Mouse (Mus musculus) thymus, adult 18-20 months (tissue): Measurements from ENCODE around the gene Entpd7.

Experiments
- DNase-seq, 2 experiments: peaks; one replicate each; pipeline ENCODE4 v3.0.0; 2022; ENCODE audit warnings: mixed read lengths in 2 of 2

Gene Entpd7

DNA sequence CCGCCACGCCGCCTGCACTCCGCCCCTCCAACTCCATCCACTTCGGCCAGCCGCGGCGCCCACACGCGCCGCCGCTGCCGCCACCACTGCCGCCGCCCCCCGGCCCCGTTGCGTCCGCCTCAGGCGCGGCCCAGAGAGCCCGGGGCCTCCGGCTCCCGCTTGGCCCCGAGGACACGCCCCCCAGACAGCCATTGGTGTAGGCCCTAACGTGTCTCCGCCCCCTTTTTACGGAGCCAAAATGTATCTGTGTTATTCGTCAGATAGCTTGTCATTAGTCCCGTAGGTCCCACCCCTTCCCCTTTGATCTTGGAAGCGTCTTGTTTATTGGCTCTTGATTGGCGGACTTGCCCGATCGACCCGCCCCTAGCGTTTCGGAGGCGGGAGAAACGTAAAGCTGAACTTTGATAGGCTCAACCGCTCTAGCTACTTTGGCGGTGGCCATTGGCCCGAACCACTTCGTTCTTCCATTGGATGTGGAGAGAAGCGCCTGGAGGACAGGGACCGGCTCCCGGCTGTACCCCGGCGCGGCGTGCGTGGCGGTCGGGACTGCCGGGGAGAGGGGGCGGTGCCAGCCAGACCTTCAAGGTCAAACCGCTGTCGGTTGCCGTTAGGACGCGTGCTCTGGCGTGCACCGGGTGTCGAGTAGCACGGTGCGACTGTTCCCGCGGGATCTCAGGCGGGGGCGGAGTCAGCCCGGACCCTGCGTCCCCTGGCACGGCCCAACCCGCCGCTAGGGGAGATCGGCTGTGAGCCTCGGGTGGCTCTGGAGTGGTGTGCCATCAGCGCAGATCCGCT, 14.5 kb upstream of the Entpd7 start, which contains the start of gene Slc25a28:
Slc25a28 (minus strand) TSS at position 152 of the 795 bp plus-strand sequence.
- peak; percentile 97 to 100 for DNase-seq

DNA sequence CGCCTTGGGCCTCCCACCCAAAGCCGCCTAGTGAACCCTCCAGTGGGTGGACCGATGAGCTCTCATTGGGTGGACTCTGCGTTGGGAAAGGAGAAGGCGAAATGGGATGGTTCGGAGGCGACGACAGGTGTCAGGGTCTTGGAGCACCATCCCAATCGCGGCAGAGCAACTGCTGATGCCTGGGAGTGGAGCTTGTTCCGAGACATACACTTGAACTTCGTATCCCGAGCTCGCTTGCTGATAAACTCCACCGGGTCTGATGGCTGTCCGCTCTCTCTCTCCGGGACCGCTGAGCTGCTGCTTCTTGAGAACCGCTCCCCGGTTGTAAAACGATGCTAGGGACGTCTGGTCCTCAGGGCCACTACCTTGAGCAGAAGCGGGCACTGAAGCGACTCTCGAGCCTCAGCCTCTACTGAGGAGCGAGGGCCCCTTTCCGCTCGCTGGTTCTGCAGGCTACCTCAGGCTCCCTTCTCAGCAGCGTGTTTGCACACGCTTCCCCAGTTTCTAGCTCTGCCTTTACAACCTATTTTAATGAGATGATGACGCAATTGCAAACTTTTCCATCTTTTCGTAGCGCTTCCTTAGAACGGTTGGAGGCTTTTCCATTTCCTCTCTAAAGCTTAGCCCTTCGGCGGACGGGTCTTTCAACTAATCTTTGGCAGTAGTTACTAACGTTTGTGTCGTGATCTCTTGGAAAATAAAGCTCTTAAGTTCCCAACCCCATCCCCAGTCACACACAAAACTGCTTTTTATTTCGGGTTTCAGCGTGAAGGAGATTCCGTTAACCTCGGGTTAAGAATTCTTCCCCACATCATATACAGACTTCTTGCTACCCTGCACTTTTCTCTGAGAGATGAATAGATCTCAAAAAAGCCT, 13.7 kb upstream of the Entpd7 start:
- peak in 1 of 2 experiments; percentile 25 for DNase-seq

DNA sequence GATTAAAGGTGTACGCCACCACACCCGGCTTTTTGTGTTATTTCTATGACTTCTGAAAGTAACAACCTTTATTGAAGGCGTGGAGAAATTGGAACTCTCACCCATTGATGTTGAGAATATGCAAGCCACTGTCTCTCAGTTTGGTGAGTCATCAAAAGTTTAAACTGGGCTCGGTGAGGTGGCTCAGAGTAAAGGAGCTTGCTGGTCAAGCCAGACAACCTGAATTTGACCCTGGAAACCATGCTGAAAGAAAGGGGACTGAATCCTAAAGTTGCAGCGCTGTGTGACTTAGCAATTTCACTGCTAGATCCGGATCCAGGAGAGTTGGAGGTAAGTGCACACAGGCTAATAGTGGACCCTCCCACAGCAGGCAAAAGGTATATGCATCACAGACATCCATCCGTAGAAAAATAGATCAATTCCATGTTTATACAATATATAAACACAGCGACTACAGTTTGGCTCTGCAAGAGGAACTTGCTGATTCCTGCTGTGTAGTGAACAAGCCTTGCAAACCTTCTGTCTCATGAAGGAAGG, 10.9 kb upstream of the Entpd7 start:
- no peak for DNase-seq

DNA sequence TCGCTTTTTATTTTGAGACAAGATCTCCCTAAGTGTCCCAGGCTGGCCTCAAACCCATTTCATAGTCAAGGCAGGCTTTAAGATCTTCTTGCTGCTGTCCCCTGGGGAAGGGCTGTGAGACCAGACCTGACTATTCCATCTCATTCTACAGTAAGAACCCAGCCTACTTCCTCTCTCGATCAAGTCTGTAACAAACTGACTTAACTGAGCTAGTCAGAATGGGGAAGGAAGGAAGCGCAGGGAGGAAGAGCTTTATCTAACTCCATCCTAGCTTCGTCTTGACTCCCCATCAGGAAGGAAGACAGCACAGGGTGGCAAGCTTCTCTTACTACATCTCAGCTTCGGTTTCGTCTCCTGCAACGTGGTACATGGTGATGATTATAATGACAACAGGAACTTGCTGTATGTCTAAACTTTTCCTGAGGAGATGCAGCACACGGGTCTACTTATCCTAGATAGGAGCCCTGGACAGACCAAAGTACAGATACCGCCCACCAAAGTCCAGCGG, 9.9 kb upstream of the Entpd7 start:
- DNase-seq = no peak

DNA sequence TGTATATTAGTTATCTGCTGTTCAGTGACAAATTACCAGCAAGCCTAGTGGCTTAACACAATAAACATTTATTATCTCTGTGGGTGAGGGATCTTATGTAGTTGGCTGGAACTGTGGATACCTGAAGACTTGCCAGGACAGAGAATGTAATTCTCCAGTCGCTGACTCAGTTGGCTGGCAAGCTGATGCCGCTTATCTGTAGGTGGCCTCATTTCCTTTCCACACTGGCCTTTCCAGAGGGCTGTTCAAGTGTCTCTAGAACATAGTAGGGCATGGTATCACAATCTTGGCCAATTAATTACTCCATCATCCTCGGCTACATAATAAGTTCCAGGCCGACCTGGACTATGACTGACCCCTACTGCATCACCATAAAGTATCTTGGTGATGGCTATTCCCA, 7.9 kb upstream of the Entpd7 start:
- DNase-seq = no peak

DNA sequence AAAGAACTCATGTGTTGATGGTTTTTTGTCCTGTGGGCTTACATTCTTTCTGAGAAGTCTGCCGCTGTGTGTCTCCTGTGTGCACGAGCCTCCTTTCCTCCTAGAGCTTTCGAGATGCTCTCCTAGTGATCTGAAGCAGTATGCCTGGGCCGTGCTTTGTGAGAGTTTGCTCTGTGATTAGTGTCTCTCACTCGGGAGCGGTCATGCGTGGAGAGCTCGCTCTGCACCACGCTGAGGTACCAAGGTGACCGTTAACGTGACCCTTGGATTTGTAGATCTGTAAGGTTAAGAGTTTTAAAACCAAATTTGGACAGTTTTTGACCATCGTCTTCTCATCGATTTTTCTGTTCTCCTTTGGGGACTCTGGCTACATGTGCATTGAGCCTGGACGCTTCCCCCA, 3.3 kb downstream of the Entpd7 start:
- no peak for DNase-seq

DNA sequence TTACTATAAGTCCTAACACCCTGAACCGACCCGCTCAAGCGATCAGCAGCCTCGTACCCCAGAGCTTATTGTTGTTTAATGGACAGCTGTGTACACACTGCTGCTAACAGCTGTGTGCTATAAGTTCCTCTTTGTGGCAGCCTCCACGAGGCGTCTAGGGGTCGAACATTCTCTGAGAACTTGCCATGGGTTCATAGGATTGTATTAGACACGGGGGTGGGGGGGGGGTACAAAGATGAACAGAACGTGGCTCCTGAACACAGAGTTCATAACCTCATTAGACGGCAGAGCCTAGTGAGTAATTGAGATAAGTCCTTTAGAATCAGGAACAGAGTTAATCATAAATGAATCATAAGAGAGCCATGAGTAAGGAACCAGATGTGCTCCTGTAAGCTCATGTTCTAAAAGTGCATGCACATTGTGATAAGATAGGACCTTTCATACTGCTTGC, 6.1 kb downstream of the Entpd7 start:
- no peak for DNase-seq

DNA sequence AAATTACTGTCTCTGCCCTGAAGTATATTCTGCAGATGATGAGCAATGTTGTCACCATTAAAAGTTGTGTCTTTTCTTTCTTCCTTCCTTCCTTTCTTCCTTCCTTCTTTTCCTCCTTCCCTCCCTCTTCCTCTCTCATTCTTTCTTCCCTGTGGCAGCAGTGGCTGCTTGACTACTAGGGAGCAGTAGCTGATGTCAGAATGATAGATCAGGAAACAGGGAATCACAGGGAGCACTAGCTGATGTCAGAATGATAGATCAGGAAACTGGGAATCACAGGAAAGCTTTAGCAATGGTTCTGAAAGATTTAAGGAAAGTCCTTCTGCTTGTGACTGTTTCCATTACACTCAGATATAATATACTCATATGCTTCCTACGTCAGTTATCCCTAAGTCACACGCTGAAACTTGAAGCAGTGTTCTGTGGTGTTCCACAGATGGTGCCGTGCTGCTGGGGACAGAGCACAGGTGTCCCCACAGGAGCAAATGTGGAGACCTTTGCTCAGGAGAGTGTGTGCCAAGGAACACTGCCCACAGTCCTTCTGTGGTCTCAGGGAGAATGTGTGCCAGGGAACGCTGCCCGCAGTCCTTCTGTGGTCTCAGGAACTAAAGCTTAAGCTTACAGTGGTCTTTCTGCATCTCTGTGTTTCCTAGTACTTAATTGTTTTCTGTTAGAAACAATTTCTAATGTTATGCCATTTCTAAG, 8.3 kb downstream of the Entpd7 start:
- DNase-seq = no peak

DNA sequence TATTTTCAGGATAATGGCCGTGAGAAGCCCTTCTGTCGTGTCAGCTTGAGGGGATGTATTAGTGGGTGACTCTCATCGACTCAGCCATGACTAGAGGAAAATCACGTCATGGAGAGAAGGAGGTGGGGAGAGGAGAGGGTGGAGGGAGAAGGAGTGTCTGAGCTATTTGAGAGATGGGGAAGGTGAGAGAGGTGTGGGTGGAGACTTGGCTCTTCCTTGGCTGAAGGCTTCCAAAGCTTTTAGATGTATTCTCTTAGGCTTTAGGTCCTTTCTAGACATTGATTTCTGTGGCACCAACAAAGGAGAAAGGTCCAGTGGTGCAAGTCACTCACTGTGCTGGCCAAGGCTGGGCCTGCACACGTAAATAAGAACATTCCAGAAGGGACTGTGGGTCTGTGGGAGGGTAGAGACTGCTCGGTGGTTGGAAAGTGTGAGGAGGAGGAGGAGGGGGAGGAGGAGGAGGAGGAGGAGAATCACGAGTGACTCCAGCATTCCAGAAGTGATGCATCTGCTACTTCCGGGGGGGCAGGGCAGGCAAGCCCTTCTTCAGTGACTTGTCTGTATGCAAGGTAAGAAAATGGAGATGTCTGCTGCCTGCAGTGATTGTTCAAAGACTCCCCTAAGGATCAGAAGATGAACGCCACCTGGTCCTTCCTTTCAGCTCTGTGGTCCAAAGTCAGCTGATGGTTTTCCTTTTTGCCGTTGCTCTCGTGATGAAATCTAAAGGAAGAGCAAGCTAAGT, 9.7 kb downstream of the Entpd7 start:
- DNase-seq = no peak

DNA sequence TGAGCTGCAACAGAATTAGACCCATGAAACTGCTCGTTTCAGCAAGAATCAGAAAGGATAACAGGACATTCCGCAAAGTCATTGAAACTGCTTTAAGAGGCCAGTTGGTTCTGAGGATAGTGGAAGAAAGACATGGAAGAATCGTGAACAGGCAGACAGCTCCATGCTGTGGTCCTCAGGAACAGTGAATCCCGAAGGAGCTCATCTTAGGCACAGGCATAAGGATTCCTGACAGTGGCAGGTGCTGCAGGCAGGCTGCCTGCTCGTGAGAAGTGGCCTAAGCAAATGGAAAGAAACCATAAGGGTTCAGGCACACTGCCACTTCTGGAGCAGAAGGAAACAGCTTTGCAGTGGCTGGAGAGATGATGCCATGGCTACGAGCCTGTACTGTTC, 10.3 kb downstream of the Entpd7 start:
- DNase-seq = no peak

DNA sequence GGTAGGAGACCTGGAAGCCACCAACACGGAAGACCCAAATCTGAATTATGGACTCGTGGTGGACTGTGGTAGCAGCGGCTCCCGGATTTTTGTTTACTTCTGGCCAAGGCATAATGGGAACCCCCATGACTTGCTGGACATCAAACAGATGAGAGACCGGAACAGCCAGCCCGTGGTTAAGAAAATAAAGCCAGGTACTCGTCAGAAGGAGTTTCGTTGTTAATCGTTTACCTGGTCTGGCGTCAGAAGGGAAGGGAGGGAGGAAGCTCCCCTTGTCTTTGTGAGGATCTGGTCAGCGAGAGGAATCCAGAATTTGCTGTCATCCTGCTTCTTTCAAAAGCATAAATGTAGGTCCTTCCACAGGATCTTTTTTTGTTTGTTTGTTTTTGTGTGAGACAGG, 14.7 kb downstream of the Entpd7 start:
- no peak for DNase-seq

DNA sequence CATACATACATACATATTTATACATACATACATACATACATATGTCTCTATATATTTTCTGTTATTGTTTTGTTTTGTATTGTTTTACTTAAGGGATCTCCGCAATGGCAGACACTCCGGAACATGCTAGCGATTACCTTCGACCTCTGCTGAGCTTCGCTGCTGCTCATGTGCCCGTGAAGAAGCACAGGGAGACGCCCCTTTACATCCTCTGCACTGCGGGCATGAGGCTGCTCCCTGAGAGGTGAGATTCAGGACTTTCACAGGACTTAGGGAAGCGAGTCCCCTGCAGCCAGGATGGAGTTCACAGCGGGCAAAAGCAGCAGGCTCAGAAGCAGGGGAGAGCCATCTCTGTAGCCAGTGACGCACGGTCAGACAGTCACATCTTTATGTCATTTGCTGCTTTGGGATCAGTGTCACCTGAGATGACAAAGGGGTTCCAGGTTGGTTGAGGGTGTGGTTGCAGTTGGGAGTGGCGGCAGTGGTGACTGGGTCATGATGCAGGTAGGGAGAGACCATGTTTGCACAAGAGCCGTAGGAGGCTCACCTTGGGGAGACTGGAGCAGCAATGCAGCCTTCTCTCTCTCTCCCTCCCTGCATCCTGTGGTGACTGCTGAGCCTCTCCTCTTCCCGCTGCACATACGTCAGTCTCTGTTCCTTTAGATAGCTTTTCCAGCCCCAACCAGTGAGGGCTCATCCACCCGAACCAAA, 15.5 kb downstream of the Entpd7 start:
- no peak for DNase-seq

DNA sequence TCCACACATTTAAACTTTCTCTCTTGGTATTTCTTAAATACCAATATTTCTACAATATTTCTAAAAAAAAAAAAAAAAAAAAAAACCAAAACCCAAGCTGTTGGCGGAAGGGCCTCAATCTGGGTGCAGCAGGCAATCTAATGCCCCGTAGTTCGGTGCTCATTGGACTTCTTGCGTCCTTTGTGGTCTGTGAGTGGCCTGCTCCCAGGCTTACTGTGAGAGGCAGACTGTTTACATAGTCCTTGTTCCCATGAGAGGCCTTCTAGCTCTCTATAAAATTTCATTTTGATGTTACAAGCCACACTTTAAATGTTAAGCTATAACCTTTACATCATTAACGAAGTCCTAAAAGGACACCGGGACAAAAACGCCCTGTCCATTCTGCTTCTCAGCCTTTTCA, 18.7 kb downstream of the Entpd7 start:
- no peak for DNase-seq

DNA sequence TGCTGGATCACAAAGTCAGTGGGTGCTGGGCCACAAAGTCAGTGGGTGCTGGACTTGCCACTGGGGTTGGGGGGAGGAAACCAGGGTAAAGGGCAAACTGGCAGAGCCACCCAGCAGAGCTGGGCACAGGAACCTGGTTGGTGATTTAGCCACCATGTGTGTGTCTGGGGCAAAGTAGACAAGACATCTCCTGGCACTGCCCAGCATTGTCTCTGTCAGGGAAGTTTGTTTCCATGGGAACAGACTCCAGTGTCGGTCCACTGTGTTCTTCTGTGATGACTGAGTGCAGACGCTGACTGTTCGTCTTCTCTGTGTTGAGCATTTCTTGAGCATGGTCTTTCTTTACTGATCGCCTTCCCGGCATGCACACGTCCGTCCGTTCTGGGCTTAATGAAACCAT, 19.8 kb downstream of the Entpd7 start:
- DNase-seq = no peak

DNA sequence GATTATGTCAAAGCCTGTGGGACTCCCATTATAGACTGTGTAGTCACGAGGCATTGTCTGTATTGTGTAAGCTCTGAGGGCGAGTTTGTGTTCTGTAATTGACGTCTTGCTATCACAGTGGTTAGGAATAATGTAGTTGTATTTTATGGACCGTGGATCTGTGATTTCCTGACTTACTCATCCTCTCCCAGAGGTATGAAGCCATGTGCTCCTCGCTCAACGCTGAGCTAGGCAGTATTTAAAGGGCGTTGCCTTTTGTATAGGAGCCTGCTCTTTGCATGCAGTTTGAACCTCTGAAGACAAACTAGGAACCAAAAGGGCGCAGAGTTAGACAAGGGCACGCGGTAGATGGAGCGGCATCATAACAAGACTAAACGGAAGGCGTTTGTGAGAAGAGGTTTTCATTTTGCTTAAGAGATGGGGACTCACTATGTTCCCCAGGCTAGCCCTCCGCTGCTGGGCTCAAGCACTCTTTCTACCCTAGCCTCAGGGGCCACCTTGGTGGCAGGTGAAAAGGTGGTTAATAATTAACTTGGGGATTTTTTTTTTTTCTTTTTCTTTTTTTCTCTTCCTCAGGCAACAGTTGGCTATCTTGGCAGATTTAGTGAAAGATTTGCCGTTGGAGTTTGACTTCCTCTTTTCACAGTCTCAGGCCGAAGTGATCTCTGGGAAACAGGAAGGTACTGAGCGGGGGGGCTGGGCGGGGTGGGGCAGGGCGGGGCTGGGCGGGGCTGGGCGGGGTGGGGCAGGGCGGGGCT, 21.9 kb downstream of the Entpd7 start:
- no peak for DNase-seq

DNA sequence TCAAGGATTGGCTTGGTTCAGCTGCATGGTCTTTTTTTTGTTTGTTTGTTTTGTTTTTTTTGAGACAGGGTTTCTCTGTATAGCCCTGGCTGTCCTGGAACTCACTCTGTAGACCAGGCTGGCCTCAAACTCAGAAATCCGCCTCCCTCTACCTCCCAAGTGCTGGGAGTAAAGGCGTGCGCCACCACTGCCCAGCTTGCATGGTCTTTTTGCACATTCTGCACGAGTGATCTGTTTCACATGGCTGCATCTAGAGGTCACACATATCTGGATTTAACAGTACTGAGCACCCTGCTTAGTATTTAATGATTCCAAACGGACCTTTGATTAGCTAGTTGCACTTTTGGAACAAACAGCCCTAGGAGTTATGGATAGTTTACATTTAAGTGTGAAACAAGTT, 22.5 kb downstream of the Entpd7 start:
- DNase-seq = no peak

DNA sequence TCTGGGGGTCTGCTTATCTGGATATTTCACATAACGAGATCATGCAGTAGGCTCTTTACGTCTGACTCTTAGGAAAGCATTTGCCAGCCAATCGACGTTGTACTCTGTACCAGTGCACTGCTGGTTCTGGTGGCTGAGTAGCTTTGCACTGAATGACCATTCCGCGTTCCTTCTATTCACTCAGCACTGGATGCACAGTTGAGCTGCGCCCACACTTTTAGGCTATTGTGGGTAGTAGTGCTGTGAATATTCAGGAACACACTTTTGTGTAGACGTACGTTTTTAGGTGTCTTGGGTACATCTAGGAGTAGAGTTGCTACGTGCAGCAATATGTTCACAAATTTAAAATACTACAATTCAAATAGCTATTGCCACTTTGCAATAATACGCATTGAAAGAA, 30.6 kb downstream of the Entpd7 start:
- DNase-seq = no peak

DNA sequence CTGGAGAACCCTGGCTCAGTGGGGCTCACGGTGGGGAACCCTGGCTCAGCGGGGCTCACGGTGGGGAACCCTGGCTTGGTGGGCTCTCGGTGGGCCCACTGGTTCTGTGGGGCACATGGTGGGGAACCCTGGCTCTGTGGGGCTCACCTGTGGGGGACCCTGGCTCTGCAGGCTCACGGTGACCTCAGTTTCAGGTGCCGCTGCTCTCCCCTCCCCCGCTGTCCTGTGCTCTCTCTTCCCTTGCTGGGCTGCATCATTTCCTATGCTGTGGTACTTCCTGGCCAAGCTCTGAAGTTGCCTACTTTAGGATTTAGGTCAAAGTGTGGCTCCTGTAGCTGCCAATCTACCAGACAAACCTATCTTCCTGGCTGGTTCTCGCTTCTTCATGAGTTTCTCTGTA, 33.4 kb downstream of the Entpd7 start:
- peak; percentile 58 to 67 for DNase-seq

DNA sequence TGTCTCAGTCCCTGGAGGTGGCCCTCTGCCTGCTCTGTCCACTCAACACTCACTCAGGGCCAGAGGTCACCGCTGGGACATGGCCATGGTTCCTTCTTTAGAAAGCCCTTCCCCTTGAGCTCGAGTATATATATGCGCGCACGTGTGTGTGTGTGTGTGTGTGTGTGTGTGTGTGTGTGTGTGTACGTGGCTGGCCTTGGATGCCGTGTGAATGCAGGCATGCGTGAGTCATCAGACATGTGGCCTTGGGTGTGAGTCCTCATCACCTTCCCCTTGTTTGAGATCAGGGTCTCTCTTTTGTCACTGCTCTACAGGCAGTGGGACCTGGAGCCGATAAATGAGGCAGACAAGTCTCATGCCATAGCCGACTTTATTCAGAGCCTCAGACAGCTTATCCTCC, 34.0 kb downstream of the Entpd7 start:
- no peak for DNase-seq

DNA sequence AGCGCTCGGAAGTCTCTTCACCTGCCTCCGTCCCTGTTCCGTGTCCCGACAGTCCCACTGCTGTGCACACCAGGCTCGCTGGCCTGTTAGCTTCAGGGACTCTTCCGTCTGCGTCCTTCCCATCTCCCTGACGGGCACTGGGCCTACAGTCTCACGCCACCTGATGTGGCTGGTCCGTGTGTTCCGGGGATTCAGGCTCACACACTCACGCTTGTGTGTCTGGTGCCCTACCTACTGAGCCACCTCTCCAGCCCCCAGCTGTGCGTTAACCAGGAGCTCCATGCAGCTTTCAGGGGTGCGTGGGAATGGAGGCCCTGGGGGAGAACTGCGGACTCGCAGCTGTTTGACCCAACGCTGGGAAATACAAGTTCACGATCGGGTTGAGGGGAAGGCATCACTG, 34.7 kb downstream of the Entpd7 start:
- no peak for DNase-seq

DNA sequence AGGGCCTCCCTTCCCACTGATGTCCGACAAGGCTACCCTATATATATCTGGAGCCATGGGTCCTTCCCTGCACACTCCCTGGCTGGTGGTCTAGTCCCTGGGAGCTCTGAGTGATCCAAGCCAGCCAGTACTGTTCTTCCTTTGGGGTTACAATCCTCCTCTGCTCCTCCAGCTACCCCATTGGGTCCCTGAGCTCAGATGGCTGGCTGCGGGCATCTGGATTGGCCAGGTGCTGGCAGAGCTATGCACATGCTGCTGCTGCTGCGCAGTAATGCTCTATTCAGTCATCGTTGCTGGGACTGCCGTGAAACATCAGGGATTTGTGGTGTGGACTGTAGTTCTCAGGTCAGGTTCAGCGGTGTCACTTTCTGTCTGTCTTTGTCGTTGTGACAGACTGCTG, 35.3 kb downstream of the Entpd7 start:
- no peak for DNase-seq
